Mouse (Mus musculus) gastrocnemius, postnatal 36 days (tissue): Measurements from ENCODE around the gene Spint3. TPM values are rescaled to one million over a fixed set of nuclear protein-coding genes. Genes with fewer than 3 reads are reported as not detected.

Experiments used
- DNase-seq, 2 experiments: peaks; one replicate each; pipeline ENCODE4 v3.0.0; 2022
- intact Hi-C: fragments of 180-260 bp; cut with DNase I; formaldehyde crosslinking; loops from one replicate; pipeline ENCODE4 v1.15.1; 2025
- total RNA-seq, 2 experiments: library from RNA; stranded (reverse); gene quantifications; 2 replicates each; pipeline ENCODE4 v1.2.3; 2021

The Spint3 gene
- total RNA-seq, 2 experiments from 2014 or later = not detected

GRCm38 (mm10) chr2:164551502-164551901 lies 21.8 kb downstream of the Spint3 start:
- intact Hi-C loops = no loop called here
- DNase-seq = no peak

- DNase-seq = no peak
- intact Hi-C loops = no loop called here
Observed at GRCm38 (mm10) chr2:164550895-164551269, 22.4 kb downstream of the Spint3 start.

- intact Hi-C loops = no loop called here
- no peak for DNase-seq
Observed at GRCm38 (mm10) chr2:164549963-164550894, 23.0 kb downstream of the Spint3 start.

GRCm38 (mm10) chr2:164549338-164549737 lies 23.9 kb downstream of the Spint3 start:
- intact Hi-C loops = no loop called here
- DNase-seq = no peak

- intact Hi-C loops = no loop called here
- DNase-seq = no peak
Observed at GRCm38 (mm10) chr2:164544454-164545097, 28.7 kb downstream of the Spint3 start.

- intact Hi-C loops = no loop called here
- DNase-seq = no peak
Observed at GRCm38 (mm10) chr2:164543745-164544144, 29.5 kb downstream of the Spint3 start.

GRCm38 (mm10) chr2:164542598-164542997 lies 30.7 kb downstream of the Spint3 start:
- intact Hi-C loops = no loop called here

GRCm38 (mm10) chr2:164542132-164542531 lies 31.1 kb downstream of the Spint3 start:
- no peak for DNase-seq
- intact Hi-C loops = no loop called here

More at GRCm38 (mm10) chr2:164542598-164542997, 30.7 kb downstream of the Spint3 start:
- no peak for DNase-seq

- intact Hi-C loops = no loop called here
- DNase-seq = no peak
Observed at GRCm38 (mm10) chr2:164540652-164541427, 32.4 kb downstream of the Spint3 start.

GRCm38 (mm10) chr2:164537003-164537402 lies 36.3 kb downstream of the Spint3 start:
- no peak for DNase-seq
- intact Hi-C loops = no loop called here

GRCm38 (mm10) chr2:164534315-164534714 lies 38.9 kb downstream of the Spint3 start:
- intact Hi-C loops = no loop called here
- DNase-seq = no peak

- DNase-seq = peak; percentile 41 to 48
- intact Hi-C loops = no loop called here
Observed at GRCm38 (mm10) chr2:164531169-164531568, 42.1 kb downstream of the Spint3 start.

GRCm38 (mm10) chr2:164528557-164528956 lies 44.7 kb downstream of the Spint3 start:
- no peak for DNase-seq
- intact Hi-C loops = loop anchor here (5.0 kb wide), 1 partner anchor 431 kb away; no protein-coding TSS in a partner anchor

GRCm38 (mm10) chr2:164523301-164523773 lies 49.9 kb downstream of the Spint3 start:
- intact Hi-C loops = loop anchor here (5.0 kb wide), 1 partner anchor 121 kb away; the partner anchor contains the start of gene Rbpjl

GRCm38 (mm10) chr2:164522280-164522679 lies 51.0 kb downstream of the Spint3 start:
- DNase-seq = no peak
- intact Hi-C loops = loop anchor here (5.0 kb wide), 1 partner anchor 120 kb away; the partner anchor contains the start of gene Rbpjl

More at GRCm38 (mm10) chr2:164523301-164523773, 49.9 kb downstream of the Spint3 start:
- no peak for DNase-seq

- no peak for DNase-seq
- intact Hi-C loops = loop anchor here (1.0 to 5.0 kb wide), 2 partner anchors 105 to 120 kb away; partner anchors contain the start of gene Rbpjl
Observed at GRCm38 (mm10) chr2:164521841-164522240, 51.4 kb downstream of the Spint3 start.

- DNase-seq = peak in 1 of 2 experiments; percentile 27
- intact Hi-C loops = loop anchor here (1.0 to 5.0 kb wide), 2 partner anchors 103 to 118 kb away; partner anchors contain the start of gene Rbpjl
Observed at GRCm38 (mm10) chr2:164520782-164521181, 52.5 kb downstream of the Spint3 start.
